Mouse (Mus musculus) liver, embryonic 14.5 days (tissue): ENCODE measurements at regions not wholly inside any gene's neighbourhood (a gene's known extent, or its start where the extent isn't known, plus 50 kb on each side); places are given as distances from the start of the nearest gene placed in this dataset.

Source experiments
- CTCF ChIP-seq: IDR thresholded peaks from 2 replicates; pipeline ENCODE4 v1.5.1; 2016; ENCODE audit warnings: antibody characterized with exemption, low read depth, control low read depth
- EP300 ChIP-seq: IDR thresholded peaks from 2 replicates; pipeline ENCODE4 v1.6.1; 2016; ENCODE audit warnings: antibody characterized with exemption, low read depth

DNA sequence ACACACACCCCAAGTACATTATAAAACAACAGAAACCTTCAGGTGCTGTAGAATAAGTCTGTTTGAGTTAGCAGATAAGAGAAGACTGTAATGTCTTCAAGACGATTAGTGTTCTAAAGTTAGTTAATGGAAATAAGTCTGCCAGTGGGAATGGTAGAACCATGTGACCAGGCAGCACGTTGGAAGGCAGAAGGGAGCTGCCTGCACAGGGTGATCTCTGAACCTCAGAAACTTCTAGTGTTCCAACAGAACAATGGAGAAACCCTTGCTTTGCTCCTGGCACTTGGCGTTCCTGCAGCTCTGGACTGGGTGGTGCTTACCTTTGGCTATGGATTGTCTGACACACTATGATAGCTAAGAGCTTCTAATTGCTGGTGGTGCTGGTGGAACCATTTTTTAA is 82.0 kb upstream of the Map3k1 start:
- TF ChIP-seq CTCF (no peak), EP300 (no peak)
